Mouse (Mus musculus): ENCODE measurements at regions not wholly inside any gene's neighbourhood (a gene's known extent, or its start where the extent isn't known, plus 50 kb on each side); places are given as distances from the start of the nearest gene placed in this dataset.
A peak's percentile ranks its signal among the peaks of the same experiment; 100 is the strongest.

DNA sequence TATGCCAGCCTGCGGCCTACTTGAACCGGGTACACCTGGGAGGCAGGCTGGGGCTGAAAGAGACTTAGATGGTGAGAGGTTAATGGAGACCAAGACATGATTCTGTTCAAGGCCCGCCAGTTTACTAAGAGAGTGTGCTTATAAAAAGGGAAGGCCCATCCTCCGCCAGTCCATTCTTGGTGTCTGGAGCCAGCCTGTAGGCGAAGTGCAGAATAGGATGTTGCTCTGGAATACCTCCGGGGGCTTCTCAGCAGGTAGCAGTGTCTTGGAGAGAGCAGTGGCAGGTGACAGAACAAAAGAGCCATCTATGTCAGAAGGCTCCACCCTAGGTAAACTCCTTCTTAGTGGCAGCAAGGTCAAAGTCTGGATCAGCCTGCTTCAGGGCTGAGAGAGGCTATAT lies 347.8 kb downstream of the Rdh14 start:
- peak; percentile 71 for DNase-seq

All from heart, adult 11 months (tissue).